Mouse (Mus musculus): ENCODE results near the gene Crk. TPM values are rescaled to one million over a fixed set of nuclear protein-coding genes. Genes with fewer than 3 reads are reported as not detected.
"Not testable (repeated sequence)": the region's sequence is repeated elsewhere in the genome, so short reads cannot be mapped to it uniquely, and the experiment has no call there.

Gene Crk
- polyA plus RNA-seq, 1 experiment from 2014 or later, result 107 TPM

DNA sequence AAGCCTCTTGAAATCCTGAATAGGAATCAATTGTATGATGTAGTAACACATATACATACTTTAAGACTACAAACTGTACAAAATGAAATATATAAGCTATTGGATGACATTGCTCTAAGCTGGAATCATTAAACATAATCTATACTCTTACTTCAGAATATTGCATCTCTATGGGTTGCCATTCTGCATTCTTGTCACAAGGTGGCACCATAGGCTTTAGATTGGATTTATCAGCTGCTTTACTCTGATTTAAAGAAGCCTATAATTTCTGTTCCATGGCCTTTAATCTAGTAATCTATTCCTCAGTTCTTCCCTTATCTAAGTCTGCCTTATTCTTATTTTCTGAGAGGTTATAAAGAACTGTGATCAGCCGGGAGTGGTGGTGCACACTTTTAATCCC lies 34.9 kb downstream of the Crk start:
- H3K4me3 ChIP-seq, result no peak overlapping the region
- 89% methylated on average over 1 of the region's 1 CpGs for WGBS
- H3K27me3 ChIP-seq (ENCODE audit: insufficient read depth, poor library complexity, severe bottlenecking), result no peaks in the 10 kb centered on the region
- peaks cover 3% of the 10 kb centered on the region; the same call in 1 of the 2 replicates for H3K4me1 ChIP-seq (replicated peaks)
- no peaks in the 10 kb centered on the region for H3K36me3 ChIP-seq
- no peak for DNase-seq (ENCODE audit: low spot score)
- H3K27ac ChIP-seq, result no peak overlapping the region
- H3K9me3 ChIP-seq, result 0 out of 2 replicates have a peak, but pooled peaks cover 3% of the 10 kb centered on the region

DNA sequence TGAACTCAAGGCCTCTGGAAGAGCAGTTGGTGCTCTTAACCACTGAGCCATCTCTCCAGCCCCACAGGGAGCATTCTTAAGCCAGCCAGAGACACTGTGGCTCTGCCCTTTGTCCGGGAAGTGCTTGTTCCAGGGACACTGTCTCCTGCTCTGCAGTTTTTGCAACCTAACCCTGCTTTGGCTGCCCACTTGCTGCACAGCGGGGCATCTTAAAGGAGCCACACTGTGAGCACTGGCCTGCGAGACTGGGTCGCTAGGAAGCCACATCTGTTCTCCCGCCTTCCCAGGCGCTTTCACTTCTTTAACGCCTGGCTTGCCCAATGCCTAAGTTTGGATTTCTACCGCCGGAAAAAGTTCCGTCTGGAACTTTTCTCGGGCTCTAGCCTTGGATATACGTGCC lies 36.5 kb downstream of the Crk start:
- Histone ChIP-seq H3K36me3 (no peaks in the 10 kb centered on the region), H3K27ac (no peak overlapping the region), H3K9me3 (0 out of 2 replicates have a peak, but pooled peaks cover 5% of the 10 kb centered on the region), H3K4me3 (peak overlapping the region; percentile 13; the same call in 1 of the 2 replicates), H3K27me3 (ENCODE audit: insufficient read depth, poor library complexity, severe bottlenecking) (no peaks in the 10 kb centered on the region), H3K4me1 (replicated peaks) (peaks cover 3% of the 10 kb centered on the region; the same call in 1 of the 2 replicates)
- DNase-seq (ENCODE audit: low spot score), result peak; percentile 13
- WGBS, result 13% methylated on average over 12 of the region's 12 CpGs

DNA sequence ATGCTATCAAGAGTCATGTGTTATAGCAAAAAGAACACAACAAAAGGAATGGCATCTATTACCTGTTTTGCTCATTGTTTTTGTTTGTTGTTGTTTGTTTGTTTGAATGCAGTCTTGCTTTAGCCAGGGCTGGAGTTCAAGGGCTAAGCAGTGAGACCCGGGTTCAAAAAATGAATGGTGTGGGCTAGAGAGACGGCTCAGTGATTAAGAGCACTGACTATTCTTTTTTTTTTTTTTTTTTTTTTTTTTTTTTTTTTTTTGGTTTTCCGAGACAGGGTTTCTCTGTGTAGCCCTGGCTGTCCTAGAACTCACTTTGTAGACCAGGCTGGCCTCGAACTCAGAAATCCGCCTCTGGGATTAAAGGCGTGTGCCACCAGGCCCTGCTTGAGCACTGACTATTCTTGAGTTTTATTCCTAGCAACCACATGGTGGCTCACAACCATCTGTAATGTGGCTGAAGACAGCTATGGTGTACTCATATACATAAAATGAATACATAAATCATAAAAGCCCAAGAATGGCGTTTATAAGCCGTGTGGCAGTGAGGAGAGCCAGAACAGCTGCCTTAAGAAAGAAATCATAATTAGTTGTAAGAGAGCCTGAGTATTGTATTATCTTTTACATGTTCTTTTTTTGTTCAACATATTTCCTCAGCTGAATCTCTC lies 37.7 kb downstream of the Crk start:
- Histone ChIP-seq H3K27me3 (ENCODE audit: insufficient read depth, poor library complexity, severe bottlenecking) (no peaks in the 10 kb centered on the region), H3K4me3 (no peak overlapping the region), H3K36me3 (no peaks in the 10 kb centered on the region), H3K9me3 (peaks cover 16% of the 10 kb centered on the region; the same call in 1 of the 2 replicates), H3K27ac (no peak overlapping the region), H3K4me1 (replicated peaks) (peaks cover 3% of the 10 kb centered on the region; the same call in 1 of the 2 replicates)
- WGBS, result 86% methylated on average over 8 of the region's 8 CpGs
- no peak for DNase-seq (ENCODE audit: low spot score)

DNA sequence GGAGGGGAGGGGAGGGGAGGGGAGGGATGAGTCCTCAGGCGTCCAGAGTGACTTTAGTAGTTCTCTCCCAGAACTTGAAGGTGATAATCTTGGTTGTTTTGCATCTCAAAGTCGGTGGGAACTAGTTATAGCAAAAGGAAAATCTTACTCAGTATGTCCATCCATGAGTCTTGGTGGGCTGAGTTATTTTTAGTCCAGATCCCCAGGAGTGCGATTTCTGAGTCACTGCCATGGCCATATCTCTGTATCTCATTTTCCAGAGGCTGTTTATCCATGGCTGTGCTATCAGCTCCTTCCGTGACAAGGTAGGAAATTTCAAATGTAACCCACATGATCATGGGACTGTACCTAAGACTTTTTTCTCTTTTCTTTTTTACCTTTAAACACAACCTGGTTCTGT lies 43.3 kb downstream of the Crk start:
- WGBS, result 71% methylated on average over 4 of the region's 4 CpGs
- Histone ChIP-seq H3K27ac (no peak overlapping the region), H3K9me3 (peaks cover 13% of the 10 kb centered on the region; the same call in 1 of the 2 replicates), H3K27me3 (ENCODE audit: insufficient read depth, poor library complexity, severe bottlenecking) (no peaks in the 10 kb centered on the region), H3K4me1 (replicated peaks) (no peaks in the 10 kb centered on the region), H3K4me3 (no peak overlapping the region), H3K36me3 (no peaks in the 10 kb centered on the region)
- no peak for DNase-seq (ENCODE audit: low spot score)

DNA sequence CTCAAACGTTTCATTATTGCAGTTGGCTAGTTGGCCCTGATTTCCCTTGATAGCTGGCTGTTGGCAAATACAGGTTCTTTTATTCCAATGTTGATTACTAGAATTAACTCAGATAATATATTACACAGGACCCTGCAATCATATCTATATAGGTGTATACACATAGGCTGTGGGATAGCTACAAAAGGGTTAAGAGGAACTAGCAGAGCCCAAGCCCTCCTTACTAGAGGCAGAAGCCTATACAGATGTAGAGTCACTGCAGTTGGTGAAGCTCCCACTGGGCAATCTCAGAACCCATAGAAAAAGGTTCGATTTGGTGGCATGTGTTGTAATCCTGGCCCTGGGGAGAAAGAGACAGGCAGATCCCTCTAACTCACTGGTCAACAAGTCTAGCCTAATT lies 48.1 kb downstream of the Crk start:
- no peaks in the 10 kb centered on the region for H3K9me3 ChIP-seq
- H3K4me3 ChIP-seq, result no peak overlapping the region
- DNase-seq (ENCODE audit: low spot score), result no peak
- H3K27ac ChIP-seq, result no peak overlapping the region
- H3K27me3 ChIP-seq (ENCODE audit: insufficient read depth, poor library complexity, severe bottlenecking), result no peaks in the 10 kb centered on the region
- no peaks in the 10 kb centered on the region for H3K36me3 ChIP-seq
- H3K4me1 ChIP-seq (replicated peaks), result peaks cover 13% of the 10 kb centered on the region
- WGBS, result 74% methylated on average over 2 of the region's 2 CpGs

DNA sequence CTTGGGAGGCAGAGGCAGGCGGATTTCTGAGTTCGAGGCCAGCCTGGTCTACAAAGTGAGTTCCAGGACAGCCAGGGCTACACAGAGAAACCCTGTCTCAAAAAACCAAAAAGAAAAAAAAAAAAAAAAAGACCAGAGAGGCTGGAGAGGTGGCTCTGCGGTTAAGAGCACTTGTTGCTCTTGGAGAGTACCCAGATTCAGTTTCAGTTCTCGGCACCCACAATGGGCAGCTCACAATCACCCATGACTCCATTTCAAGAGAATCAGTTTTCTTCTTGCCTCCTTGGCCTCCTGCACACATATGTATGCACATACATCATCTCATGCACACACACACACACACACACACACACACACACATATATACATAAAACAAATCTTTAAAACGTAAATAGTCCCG lies 48.6 kb downstream of the Crk start:
- peaks cover 17% of the 10 kb centered on the region for H3K4me1 ChIP-seq (replicated peaks)
- 95% methylated on average over 6 of the region's 6 CpGs for WGBS
- not testable (repeated sequence) for H3K9me3 ChIP-seq; H3K4me3 ChIP-seq; H3K36me3 ChIP-seq; H3K27me3 ChIP-seq (ENCODE audit: insufficient read depth, poor library complexity, severe bottlenecking); DNase-seq (ENCODE audit: low spot score); H3K27ac ChIP-seq

DNA sequence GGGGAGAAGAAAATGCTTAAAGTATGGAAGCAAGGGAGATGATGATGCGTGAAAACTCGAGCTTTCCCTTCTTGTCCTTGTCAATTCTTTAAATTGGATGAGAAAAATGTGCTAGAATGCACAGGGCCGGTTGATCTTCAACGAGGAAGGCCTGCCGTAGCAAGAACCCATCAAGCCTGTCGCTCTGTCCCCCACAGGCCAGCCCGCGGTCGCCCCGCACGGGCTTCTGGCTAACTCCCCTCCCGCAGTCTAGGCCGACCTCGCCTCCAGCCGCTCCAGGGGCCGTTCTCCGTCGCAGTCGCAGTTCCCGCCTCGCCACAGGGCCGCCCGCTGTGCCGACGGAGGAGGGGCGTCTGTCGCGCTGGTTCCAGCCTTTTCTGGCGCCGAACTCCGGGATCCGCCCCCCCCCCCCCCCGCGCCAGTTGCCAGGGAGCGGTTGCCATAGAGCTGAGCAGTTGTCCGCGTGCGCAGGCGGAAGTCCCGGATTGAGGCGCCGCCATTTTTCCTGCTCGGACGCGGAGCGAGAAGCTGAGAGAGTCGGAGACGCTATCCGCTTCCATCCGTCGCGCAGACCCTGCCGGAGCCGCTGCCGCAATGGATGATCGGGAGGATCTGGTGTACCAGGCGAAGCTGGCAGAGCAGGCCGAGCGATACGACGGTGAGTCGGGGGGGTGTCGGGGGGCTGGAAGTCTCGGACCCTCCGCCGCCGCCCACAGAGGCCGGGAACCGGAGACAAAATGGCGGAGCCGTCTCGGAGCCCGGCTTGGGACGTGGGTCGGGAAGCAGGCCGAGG lies 53.6 kb downstream of the Crk start, which contains the start of gene Ywhae:
Gene Ywhae (plus strand): TSS at position 436 of the 793 bp plus-strand sequence.
- Histone ChIP-seq H3K4me1 (replicated peaks) (peaks cover 44% of the 10 kb centered on the region), H3K36me3 (peaks cover 16% of the 10 kb centered on the region), H3K9me3 (no peaks in the 10 kb centered on the region), H3K27ac (peak within 1 kb of the TSS; percentile 100), H3K4me3 (peak within 1 kb of the TSS; percentile 99), H3K27me3 (ENCODE audit: insufficient read depth, poor library complexity, severe bottlenecking) (no peaks in the 10 kb centered on the region)
- WGBS, result under 1% methylated on average over 76 of the region's 76 CpGs
- DNase-seq (ENCODE audit: low spot score), result peak; percentile 99

DNA sequence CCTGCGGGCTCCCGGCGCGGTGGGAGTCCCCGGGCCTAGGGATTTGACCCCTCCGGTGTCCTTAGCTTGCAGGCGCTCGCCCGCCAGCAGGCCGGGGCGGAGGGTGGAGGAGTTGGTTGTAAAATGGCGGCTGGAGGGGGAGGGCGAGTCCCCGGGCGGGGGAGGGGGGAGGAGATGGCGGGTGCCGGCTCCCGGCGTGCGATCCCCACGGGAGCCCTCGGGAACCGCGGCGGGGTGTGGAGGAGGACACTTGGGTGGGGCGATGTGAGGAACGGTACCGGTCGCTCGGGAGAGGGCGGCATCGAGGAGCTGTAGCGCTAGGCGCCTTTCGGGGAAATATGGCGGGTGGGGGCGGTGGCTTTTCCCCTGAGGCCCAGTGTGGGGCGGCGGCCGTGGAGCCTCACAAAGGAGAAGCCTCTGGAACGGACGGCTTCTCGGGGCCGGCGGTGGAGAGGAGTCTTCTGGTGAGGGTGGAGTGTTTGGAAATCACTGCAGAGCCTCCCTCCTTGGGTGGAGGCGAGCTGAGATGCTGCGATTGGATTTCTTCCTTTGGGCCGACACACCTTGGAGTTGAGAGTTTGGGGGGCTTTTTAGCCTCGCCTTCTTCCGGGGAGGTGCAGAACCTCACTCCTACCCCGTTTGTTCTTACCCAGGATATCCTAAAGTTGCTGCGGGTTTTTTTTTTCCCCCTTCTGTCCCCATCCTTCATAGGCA lies 54.3 kb downstream of the Crk start:
- Histone ChIP-seq H3K36me3 (peaks cover 24% of the 10 kb centered on the region), H3K4me1 (replicated peaks) (peaks cover 44% of the 10 kb centered on the region), H3K9me3 (no peaks in the 10 kb centered on the region), H3K27ac (peak overlapping the region; percentile 100), H3K27me3 (ENCODE audit: insufficient read depth, poor library complexity, severe bottlenecking) (no peaks in the 10 kb centered on the region), H3K4me3 (peak overlapping the region; percentile 99)
- WGBS, result under 1% methylated on average over 52 of the region's 52 CpGs
- DNase-seq (ENCODE audit: low spot score), result no peak

DNA sequence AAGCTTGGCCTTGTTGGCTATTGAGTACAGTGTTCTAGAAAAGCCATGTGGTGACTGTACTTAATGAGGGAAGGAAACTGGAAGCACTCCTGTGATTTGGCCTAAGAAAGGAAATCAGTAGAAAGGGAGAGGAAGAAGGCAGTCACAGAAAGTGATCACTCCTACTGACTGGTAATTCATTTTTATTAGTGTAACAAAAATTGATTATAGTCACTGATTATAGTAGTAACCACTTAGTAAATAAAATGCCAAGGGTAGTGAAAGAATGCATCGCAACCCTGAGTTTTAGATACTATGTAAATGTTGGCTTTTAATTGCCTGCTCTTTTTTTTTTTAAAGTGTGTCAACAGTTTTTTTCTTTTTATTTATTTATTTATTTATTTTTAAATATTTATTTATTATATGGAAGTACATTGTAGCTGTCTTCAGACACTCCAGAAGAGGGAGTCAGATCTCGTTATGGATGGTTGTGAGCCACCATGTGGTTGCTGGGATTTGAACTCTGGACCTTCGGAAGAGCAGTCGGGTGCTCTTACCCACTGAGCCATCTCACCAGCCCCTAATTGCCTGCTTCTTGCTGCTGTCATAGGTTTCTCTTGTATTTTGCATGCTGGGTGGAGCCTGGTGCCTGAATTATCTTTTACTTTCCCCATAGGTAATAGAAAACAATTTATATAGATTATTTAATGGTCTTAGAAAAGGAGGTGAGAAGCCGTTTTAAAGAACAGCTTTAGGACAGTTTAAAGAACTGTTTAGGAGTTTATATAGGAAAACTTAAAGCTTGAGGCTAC lies 56.6 kb downstream of the Crk start:
- peaks cover 44% of the 10 kb centered on the region for H3K4me1 ChIP-seq (replicated peaks)
- H3K36me3 ChIP-seq, result peaks cover 46% of the 10 kb centered on the region
- no peak for DNase-seq (ENCODE audit: low spot score)
- no peaks in the 10 kb centered on the region for H3K27me3 ChIP-seq (ENCODE audit: insufficient read depth, poor library complexity, severe bottlenecking)
- 84% methylated on average over 5 of the region's 5 CpGs for WGBS
- no peak overlapping the region for H3K27ac ChIP-seq
- peak overlapping the region; percentile 99 for H3K4me3 ChIP-seq
- no peaks in the 10 kb centered on the region for H3K9me3 ChIP-seq

DNA sequence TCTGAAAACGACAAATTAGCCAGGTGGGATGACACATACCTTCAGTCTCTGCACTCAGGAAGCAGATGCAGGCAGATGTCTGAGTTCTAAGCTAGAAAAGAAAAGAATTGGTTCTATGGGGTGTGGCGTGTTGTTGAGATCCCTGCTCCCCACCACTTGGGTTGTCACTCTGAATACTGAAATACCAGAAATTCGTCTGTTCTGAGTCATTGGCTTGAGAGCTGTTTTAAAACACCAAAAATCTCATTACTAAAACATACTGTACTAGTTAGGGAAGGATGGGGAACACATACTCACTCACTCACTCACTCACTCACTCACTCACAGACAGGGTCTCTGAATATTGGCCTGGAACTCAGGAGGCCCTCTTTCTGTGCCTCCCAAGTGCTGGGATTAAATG lies 57.9 kb downstream of the Crk start:
- Histone ChIP-seq H3K4me1 (replicated peaks) (peaks cover 33% of the 10 kb centered on the region), H3K27me3 (ENCODE audit: insufficient read depth, poor library complexity, severe bottlenecking) (no peaks in the 10 kb centered on the region), H3K4me3 (peak overlapping the region; percentile 6; the same call in 1 of the 2 replicates), H3K36me3 (peaks cover 59% of the 10 kb centered on the region), H3K27ac (no peak overlapping the region), H3K9me3 (no peaks in the 10 kb centered on the region)
- 86% methylated on average over 3 of the region's 3 CpGs for WGBS
- no peak for DNase-seq (ENCODE audit: low spot score)

DNA sequence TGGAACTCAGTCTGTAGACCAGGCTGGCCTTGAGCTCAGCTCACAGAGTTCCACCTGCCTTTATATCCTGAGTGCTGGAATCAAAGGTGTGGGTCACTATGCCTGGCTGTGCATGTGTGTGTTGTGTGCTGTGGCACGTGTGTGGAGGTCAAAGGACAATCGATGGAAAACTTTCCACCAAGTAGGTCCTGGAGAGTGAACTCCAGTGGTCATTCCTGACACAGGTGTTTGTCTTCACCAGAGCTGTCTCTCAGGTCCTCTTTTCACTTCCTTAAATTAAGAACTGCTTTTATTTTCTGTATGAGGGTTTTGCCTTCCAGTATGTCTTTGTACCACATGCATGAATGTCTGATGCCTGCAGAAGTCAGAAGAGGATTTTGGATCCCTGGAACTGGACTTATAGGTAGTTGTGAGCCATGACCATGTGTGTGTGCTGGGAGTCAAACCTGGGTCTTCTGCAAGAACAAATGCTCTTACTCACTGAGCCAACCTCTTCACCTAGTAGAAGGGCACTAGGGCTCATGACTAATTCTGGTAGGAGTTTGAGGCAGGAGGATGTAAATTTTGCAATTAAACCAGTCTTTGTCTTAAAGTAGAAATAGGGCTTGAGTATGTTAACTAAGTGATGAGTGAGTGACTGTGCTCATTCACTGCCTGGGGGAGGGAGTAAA lies 58.9 kb downstream of the Crk start:
- Histone ChIP-seq H3K27ac (no peak overlapping the region), H3K9me3 (no peaks in the 10 kb centered on the region), H3K27me3 (ENCODE audit: insufficient read depth, poor library complexity, severe bottlenecking) (no peaks in the 10 kb centered on the region), H3K4me1 (replicated peaks) (peaks cover 26% of the 10 kb centered on the region), H3K4me3 (no peak overlapping the region), H3K36me3 (peaks cover 67% of the 10 kb centered on the region)
- DNase-seq (ENCODE audit: low spot score), result no peak
- 86% methylated on average over 2 of the region's 2 CpGs for WGBS

DNA sequence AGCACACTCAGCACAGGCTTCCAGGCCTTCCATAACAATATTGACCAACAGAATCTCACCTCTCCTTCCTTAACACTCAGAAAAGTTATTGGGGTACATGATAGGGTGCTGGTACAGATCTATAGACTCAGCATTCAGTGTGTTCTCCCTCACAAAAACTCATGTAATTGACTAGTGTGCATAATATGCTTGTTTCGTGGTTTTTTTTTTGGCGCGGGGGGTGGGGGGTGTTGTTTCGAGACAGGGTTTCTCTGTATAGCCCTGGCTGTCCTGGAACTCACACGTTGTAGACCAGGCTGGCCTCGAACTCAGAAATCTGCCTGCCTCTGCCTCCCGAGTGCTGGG lies 59.4 kb downstream of the Crk start:
- Histone ChIP-seq H3K36me3 (peaks cover 72% of the 10 kb centered on the region), H3K9me3 (no peaks in the 10 kb centered on the region), H3K27ac (no peak overlapping the region), H3K4me3 (no peak overlapping the region), H3K27me3 (ENCODE audit: insufficient read depth, poor library complexity, severe bottlenecking) (no peaks in the 10 kb centered on the region), H3K4me1 (replicated peaks) (peaks cover 26% of the 10 kb centered on the region)
- 96% methylated on average over 7 of the region's 7 CpGs for WGBS
- DNase-seq (ENCODE audit: low spot score), result no peak

Measured in hindbrain, embryonic 10.5 days (tissue).